Mouse (Mus musculus) lung, adult 18-20 months (tissue): Measurements from ENCODE around the gene Trim21.
A peak's percentile ranks its signal among the peaks of the same experiment; 100 is the strongest.

Experiments
- DNase-seq, 2 experiments: peaks; one replicate each; pipeline ENCODE4 v3.0.0; 2022; ENCODE audit warnings: mixed read lengths in 2 of 2

The Trim21 gene

GRCm38 (mm10) chr7:102564999-102565997, at the start of gene Trim21:
Trim21 (minus strand) TSS chr7:102565486.
- DNase-seq = peak; percentile 96 to 97

GRCm38 (mm10) chr7:102597378-102598031, 32.2 kb upstream of the Trim21 start, which contains the start of gene Olfr552:
Olfr552 (plus strand) TSS chr7:102597770.
- DNase-seq = no peak

GRCm38 (mm10) chr7:102591786-102592185, 26.5 kb upstream of the Trim21 start, which contains the start of gene Olfr551:
Olfr551 (minus strand) TSS chr7:102591886.
- no peak for DNase-seq

GRCm38 (mm10) chr7:102575998-102576397, 10.7 kb upstream of the Trim21 start:
- DNase-seq = no peak

DNA sequence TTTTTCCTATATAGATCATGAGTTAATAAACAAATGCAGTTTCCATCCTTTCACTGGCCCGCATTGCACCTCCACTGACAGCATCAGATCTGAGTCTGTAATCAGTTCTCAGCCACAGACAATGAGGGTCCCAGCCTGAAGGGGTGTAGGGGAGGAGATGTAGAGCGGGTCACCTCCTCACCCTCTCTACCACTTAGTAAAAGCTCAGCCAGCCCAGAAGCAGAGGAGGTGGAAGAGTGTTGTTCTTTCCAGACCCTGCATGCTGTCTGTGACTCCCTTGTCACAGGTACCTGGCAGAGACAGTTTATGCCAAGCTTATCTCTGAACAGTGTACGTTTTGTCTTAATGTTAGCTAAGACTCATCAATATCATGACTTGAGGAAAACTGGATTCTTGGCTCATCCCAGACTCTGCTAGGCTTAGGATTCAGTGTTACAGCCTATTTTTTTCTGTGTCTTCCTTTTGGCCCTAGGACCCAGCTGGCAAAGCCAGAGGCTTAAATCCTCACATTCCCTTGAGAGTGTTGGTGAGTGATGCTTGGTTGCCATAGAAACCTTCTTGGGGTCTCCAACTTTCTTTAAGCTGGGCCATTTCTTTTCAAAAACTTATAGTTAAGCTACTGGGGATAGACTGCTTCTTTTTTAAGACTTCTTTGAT, 8.0 kb upstream of the Trim21 start:
- DNase-seq = no peak

DNA sequence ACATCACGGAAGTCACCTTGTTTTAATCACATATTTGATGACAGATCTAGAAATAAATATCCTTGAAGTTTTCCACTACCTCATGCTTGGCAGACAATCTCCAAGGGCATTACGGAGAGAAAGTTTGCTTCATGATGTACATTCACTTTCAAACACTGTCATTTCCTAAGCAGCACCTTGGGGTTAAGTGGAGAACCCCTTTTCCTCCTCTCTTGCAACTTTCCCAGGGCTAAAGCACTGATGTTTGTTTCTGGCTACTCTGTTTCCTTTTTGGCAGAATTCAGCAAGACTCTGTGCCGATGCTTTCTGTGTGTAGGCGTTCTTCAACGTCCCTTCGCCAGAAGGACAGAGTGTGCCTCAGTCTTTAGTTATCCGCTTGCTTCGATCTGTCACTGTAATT, 5.9 kb upstream of the Trim21 start, which contains the start of gene Olfr550:
Gene Olfr550, plus strand, starts transcription at position 301 of the 400 bp plus-strand sequence.
- no peak for DNase-seq

DNA sequence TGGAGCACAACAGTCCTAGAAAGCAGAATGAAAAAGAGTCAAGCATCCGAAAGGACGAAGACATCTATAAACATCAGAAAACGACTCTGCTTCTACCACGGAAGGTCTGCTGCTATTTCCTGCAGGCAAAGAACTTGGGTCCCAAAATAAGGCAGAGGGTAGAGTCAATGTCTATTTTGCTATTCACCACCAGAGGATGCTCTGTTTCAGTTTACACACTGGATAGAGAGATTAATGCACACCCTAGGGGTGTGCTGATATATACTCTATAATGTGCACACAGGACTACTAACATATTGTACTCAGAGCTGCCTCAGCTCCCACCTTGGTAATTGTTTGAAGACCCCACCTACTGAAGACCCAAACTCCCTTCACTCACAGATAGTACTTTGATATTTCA, 933 bp upstream of the Trim21 start:
- DNase-seq = no peak

- DNase-seq = no peak
Observed at GRCm38 (mm10) chr7:102553279-102553678, 12.0 kb downstream of the Trim21 start.

GRCm38 (mm10) chr7:102549570-102549969, 15.7 kb downstream of the Trim21 start, which contains the start of gene Olfr549:
Olfr549 (plus strand) TSS chr7:102549870.
- DNase-seq = no peak

GRCm38 (mm10) chr7:102541251-102541650, 24.0 kb downstream of the Trim21 start:
- no peak for DNase-seq

GRCm38 (mm10) chr7:102540596-102540995, 24.7 kb downstream of the Trim21 start, which contains the start of gene Olfr548-ps1:
Olfr548-ps1 (plus strand) TSS chr7:102540896.
- DNase-seq = no peak

DNA sequence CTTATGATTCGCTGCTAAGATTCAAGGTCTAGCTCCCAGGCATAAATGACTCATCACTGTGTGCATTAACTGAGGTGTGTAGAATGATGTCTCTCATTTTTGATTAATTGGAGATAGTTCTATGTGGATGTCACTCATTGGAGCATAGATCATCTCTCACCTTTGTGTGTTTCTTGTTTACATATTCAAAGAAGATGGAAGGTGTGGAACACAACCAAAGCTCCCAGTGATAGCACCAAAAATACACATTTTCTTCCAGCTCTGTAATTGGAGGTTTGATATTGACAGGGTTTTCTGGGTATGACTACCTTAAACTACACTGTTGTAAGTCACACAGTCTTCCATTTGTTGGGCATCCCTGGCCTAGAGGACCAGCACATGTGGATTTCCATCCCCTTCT, 30.8 kb downstream of the Trim21 start, which contains the start of gene Olfr547:
Gene Olfr547, plus strand, starts transcription at position 301 of the 400 bp plus-strand sequence.
- no peak for DNase-seq

GRCm38 (mm10) chr7:102529052-102529451, 36.2 kb downstream of the Trim21 start:
- DNase-seq = no peak

GRCm38 (mm10) chr7:102517051-102517335, 48.3 kb downstream of the Trim21 start:
- no peak for DNase-seq

DNA sequence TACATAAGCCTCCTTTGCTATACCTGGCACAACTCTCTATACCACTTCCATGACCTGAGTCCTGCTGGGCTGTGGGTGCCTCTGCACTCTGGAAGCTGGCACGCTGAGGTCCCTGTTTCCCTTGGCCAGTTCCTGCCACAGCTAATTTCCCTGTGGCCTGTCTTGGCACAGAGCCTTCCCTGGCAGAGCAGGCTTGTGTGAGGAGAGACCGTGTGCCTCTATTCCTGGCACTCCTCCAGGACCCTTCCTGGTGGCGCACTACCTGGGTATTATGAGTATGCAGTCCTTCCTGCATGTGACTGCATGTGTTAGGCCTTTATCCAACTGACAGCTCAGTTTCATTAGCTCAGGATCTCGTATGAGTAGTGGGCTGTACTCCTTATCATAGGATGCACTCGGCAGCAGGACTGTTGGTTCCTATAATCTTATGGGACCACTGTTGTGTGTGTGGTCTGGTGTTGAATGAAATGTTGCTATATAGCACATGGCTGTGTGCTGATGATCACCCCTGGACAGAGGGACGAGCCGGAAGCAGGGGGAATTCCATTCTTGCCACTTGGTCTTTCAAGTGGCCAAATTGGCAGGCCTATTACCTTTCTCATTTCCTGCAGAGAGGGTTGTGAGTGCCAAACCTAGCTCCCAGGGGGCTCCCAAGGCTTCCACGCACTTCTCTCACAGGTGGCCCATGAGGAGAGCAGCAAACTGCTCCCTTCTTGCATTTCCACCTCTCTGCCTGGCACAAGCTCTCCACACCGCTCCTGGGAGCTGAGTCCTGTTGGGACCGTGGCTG, 48.8 kb downstream of the Trim21 start:
- DNase-seq = peak; percentile 9 to 11

GRCm38 (mm10) chr7:102514144-102514543, 51.1 kb downstream of the Trim21 start:
- no peak for DNase-seq

GRCm38 (mm10) chr7:102512814-102513435, 52.4 kb downstream of the Trim21 start:
- DNase-seq = peak; percentile 73 to 74

- no peak for DNase-seq
Observed at GRCm38 (mm10) chr7:102511927-102512326, 53.4 kb downstream of the Trim21 start.

GRCm38 (mm10) chr7:102509726-102510125, 55.6 kb downstream of the Trim21 start:
- DNase-seq = no peak

- DNase-seq = no peak
Observed at GRCm38 (mm10) chr7:102508666-102509065, 56.6 kb downstream of the Trim21 start.

- no peak for DNase-seq
Observed at GRCm38 (mm10) chr7:102508066-102508465, 57.2 kb downstream of the Trim21 start.
